Comparison of ENCODE assay signal across 16 mouse cellular contexts in the genomic region with DNA sequence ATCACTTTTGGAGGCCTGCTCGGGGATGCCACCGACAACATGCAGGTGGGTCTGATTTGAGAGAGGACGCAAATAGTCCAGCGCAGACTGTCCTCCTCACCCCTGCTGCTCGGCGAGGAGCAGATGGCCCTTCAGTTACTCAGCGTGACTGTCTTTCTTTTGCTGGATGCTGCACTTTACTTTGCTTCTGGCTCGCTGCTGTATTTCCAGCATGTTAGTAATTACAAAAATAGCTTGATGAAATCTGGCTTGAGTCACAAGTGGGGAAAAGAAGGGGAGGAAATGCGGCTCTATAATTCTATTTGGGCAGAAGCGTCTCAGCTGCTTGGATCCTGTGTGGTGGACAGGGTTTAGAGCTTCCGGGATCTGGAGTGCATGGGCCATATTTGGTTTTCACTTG.
DNase-seq lines count a peak whose midpoint lies in the region; ATAC-seq lines count a peak whose summit lies in the region.
"Had no signal": no experiment of that assay in that cellular context is flagged by ENCODE, and none has a peak within 500 bp of the region (broad histone marks: within the 10 kb centered on the region; RNA-seq: fewer than 3 reads in every experiment).

No protein-coding gene starts in this region.

- no peaks in the 10 kb centered on the region for H3K9me3 ChIP-seq in forebrain, embryonic 15.5 days
- no peaks in the 10 kb centered on the region for H3K9me3 ChIP-seq in forebrain, embryonic 14.5 days (replicated peaks; ENCODE audit: control insufficient read depth, low read length)
- no peaks in the 10 kb centered on the region for H3K9me3 ChIP-seq in embryonic facial prominence, embryonic 15.5 days (replicated peaks)
- H3K9me3 ChIP-seq in limb, embryonic 10.5 days (replicated peaks) = no peaks in the 10 kb centered on the region
- H3K9me3 ChIP-seq: forebrain, embryonic 10.5 days; hindbrain, embryonic 13.5 days; midbrain, embryonic 10.5 days; neural tube, embryonic 12.5 days had no signal

- H3K4me2 ChIP-seq in forebrain, embryonic 15.5 days (replicated peaks) = no peak overlapping the region
- H3K4me2 ChIP-seq in forebrain, embryonic 14.5 days (ENCODE audit: low read length) = no peak overlapping the region
- 0 out of 2 replicates have a peak overlapping the region, but pooled peaks have one; percentile 2 for H3K4me2 ChIP-seq in embryonic facial prominence, embryonic 15.5 days (replicated peaks)
- H3K4me2 ChIP-seq: hindbrain, embryonic 13.5 days; neural tube, embryonic 12.5 days had no signal

- intact Hi-C loops in heart, postnatal 14 days (cut with DNase I) = no loop called here

- ATAC-seq in forebrain, embryonic 15.5 days (replicated peaks) = no peak
- no peak for ATAC-seq in forebrain, embryonic 14.5 days
- no peak for ATAC-seq in embryonic facial prominence, embryonic 15.5 days (ENCODE audit: insufficient number of reproducible peaks, low FRiP score, low TSS enrichment, low read depth)

- H3K4me1 ChIP-seq in forebrain, embryonic 15.5 days = no peaks in the 10 kb centered on the region
- H3K4me1 ChIP-seq in forebrain, embryonic 14.5 days (ENCODE audit: control insufficient read depth, insufficient read depth, low read length) = no peaks in the 10 kb centered on the region
- peaks cover 4% of the 10 kb centered on the region; the same call in 1 of the 2 replicates for H3K4me1 ChIP-seq in embryonic facial prominence, embryonic 15.5 days
- H3K4me1 ChIP-seq in limb, embryonic 10.5 days = no peaks in the 10 kb centered on the region
- H3K4me1 ChIP-seq: forebrain, embryonic 10.5 days; hindbrain, embryonic 13.5 days; midbrain, embryonic 10.5 days; neural tube, embryonic 12.5 days had no signal

- peak overlapping the region; percentile 44; the same call in 1 of the 2 replicates for H3K27ac ChIP-seq in forebrain, embryonic 15.5 days (replicated peaks)
- no peak overlapping the region for H3K27ac ChIP-seq in forebrain, embryonic 14.5 days (ENCODE audit: low read depth, low read length)
- no peak overlapping the region for H3K27ac ChIP-seq in embryonic facial prominence, embryonic 15.5 days (replicated peaks)
- no peak overlapping the region for H3K27ac ChIP-seq in limb, embryonic 10.5 days
- H3K27ac ChIP-seq: forebrain, embryonic 10.5 days; hindbrain, embryonic 13.5 days; kidney, postnatal 0 days; liver, embryonic 14.5 days; midbrain, embryonic 10.5 days; neural tube, embryonic 12.5 days had no signal

- H3K36me3 ChIP-seq in forebrain, embryonic 15.5 days = no peaks in the 10 kb centered on the region
- H3K36me3 ChIP-seq in forebrain, embryonic 14.5 days (ENCODE audit: control insufficient read depth, insufficient read depth, low read length) = no peaks in the 10 kb centered on the region
- H3K36me3 ChIP-seq in embryonic facial prominence, embryonic 15.5 days = no peaks in the 10 kb centered on the region
- 0 out of 2 replicates have a peak, but pooled peaks cover 5% of the 10 kb centered on the region for H3K36me3 ChIP-seq in limb, embryonic 10.5 days
- H3K36me3 ChIP-seq: forebrain, embryonic 10.5 days; G1E; hindbrain, embryonic 13.5 days; midbrain, embryonic 10.5 days; neural tube, embryonic 12.5 days had no signal

- H3K27me3 ChIP-seq in forebrain, embryonic 15.5 days = no peaks in the 10 kb centered on the region
- H3K27me3 ChIP-seq in forebrain, embryonic 14.5 days (replicated peaks; ENCODE audit: control insufficient read depth, insufficient read depth, low read length) = no peaks in the 10 kb centered on the region
- no peaks in the 10 kb centered on the region for H3K27me3 ChIP-seq in embryonic facial prominence, embryonic 15.5 days
- H3K27me3 ChIP-seq in limb, embryonic 10.5 days (ENCODE audit: low read depth, poor library complexity, severe bottlenecking) = no peaks in the 10 kb centered on the region
- H3K27me3 ChIP-seq: hindbrain, embryonic 13.5 days; neural tube, embryonic 12.5 days had no signal

- no peak overlapping the region for H3K9ac ChIP-seq in forebrain, embryonic 15.5 days (replicated peaks)
- H3K9ac ChIP-seq in forebrain, embryonic 14.5 days (ENCODE audit: low read length) = no peak overlapping the region
- no peak overlapping the region for H3K9ac ChIP-seq in embryonic facial prominence, embryonic 15.5 days
- H3K9ac ChIP-seq: hindbrain, embryonic 13.5 days; liver, embryonic 14.5 days; neural tube, embryonic 12.5 days had no signal

- no peak for DNase-seq in forebrain, embryonic 14.5 days (ENCODE audit: low spot score)
- peak; percentile 48 for DNase-seq in left cerebral cortex, adult 11 months (ENCODE audit: low spot score)
- DNase-seq in right cerebral cortex, postnatal 14 days = peak; percentile 27
- no peak for DNase-seq in heart, postnatal 14 days
- no peak for DNase-seq in lung, adult 18-20 months
- no peak for DNase-seq in limb, embryonic 10.5 days (ENCODE audit: low spot score)
- DNase-seq: thymus, postnatal 4 days had no signal

- H3K4me3 ChIP-seq in forebrain, embryonic 15.5 days = no peak overlapping the region
- H3K4me3 ChIP-seq in forebrain, embryonic 14.5 days (ENCODE audit: low read depth, low read length) = no peak overlapping the region
- H3K4me3 ChIP-seq in embryonic facial prominence, embryonic 15.5 days (replicated peaks) = no peak overlapping the region
- H3K4me3 ChIP-seq in limb, embryonic 10.5 days = no peak overlapping the region
- H3K4me3 ChIP-seq: forebrain, embryonic 10.5 days; hindbrain, embryonic 13.5 days; midbrain, embryonic 10.5 days; neural tube, embryonic 12.5 days had no signal

- 75% methylated on average over 11 of the region's 11 CpGs for WGBS in forebrain, embryonic 15.5 days
- 91% methylated on average over 11 of the region's 11 CpGs for WGBS in forebrain, embryonic 14.5 days
- WGBS in embryonic facial prominence, embryonic 15.5 days = 40% methylated on average over 11 of the region's 11 CpGs
- 89% methylated on average over 11 of the region's 11 CpGs for WGBS in limb, embryonic 10.5 days

Comparison
In these comparisons a context has a peak if more than half of its experiments do, and no peak if none do; other contexts are left out.
1. DNase-seq: peak in left cerebral cortex, adult 11 months (single experiment) and right cerebral cortex, postnatal 14 days (single experiment); none in forebrain, embryonic 14.5 days (single experiment), heart, postnatal 14 days (0 of 2), lung, adult 18-20 months (0 of 2) and limb, embryonic 10.5 days (single experiment).